Mouse (Mus musculus) cerebral cortex, adult 2 months (tissue): Measurements from ENCODE around the gene I830077J02Rik.

Source experiments
- WGBS: fragments of 180-500 bp; shearing (Covaris S2); methylation state at CpG from one replicate; pipeline ENCODE4 v1.1.7; 2018; 5-methylcytosine and 5-hydroxymethylcytosine counted together

I830077J02Rik gene

GRCm38 (mm10) chr3:105932240-105933071, at the start of gene I830077J02Rik:
I830077J02Rik (minus strand) TSS chr3:105932664.
- WGBS = 72% methylated on average over 8 of the region's 8 CpGs

- 95% methylated on average over 2 of the region's 2 CpGs for WGBS
These were observed 41.7 kb upstream of the I830077J02Rik start for GRCm38 (mm10) chr3:105974174-105974573.

GRCm38 (mm10) chr3:105973411-105973810, 40.9 kb upstream of the I830077J02Rik start, which contains the start of gene Ovgp1:
Ovgp1 (plus strand) TSS chr3:105973711.
- 85% methylated on average over 3 of the region's 3 CpGs for WGBS

- WGBS = 83% methylated on average over 5 of the region's 5 CpGs
These were observed 39.5 kb upstream of the I830077J02Rik start for GRCm38 (mm10) chr3:105971831-105972446.

- WGBS = 98% methylated on average over 2 of the region's 2 CpGs
These were observed 28.2 kb upstream of the I830077J02Rik start for GRCm38 (mm10) chr3:105960700-105961099.

GRCm38 (mm10) chr3:105959999-105960398, 27.5 kb upstream of the I830077J02Rik start, which contains the start of gene Atp5f1:
Atp5f1 (minus strand) TSS chr3:105960099.
- WGBS = 7% methylated on average over 6 of the region's 6 CpGs

- under 1% methylated on average over 26 of the region's 26 CpGs for WGBS
These were observed 27.1 kb upstream of the I830077J02Rik start for GRCm38 (mm10) chr3:105959585-105959984.

GRCm38 (mm10) chr3:105958974-105959580, 26.6 kb upstream of the I830077J02Rik start, which contains the start of gene Wdr77:
Wdr77 (plus strand) TSS chr3:105959369.
- WGBS = under 1% methylated on average over 52 of the region's 52 CpGs

- 21% methylated on average over 5 of the region's 5 CpGs for WGBS
These were observed 25.7 kb upstream of the I830077J02Rik start for GRCm38 (mm10) chr3:105958204-105958603.

- WGBS = 81% methylated on average over 1 of the region's 1 CpGs
These were observed 24.8 kb upstream of the I830077J02Rik start for GRCm38 (mm10) chr3:105957235-105957634.

- 92% methylated on average over 7 of the region's 7 CpGs for WGBS
These were observed 18.9 kb upstream of the I830077J02Rik start for GRCm38 (mm10) chr3:105951348-105951747.

GRCm38 (mm10) chr3:105936111-105936510, 3.6 kb upstream of the I830077J02Rik start:
- WGBS = 70% methylated on average over 4 of the region's 4 CpGs

GRCm38 (mm10) chr3:105935033-105935432, 2.6 kb upstream of the I830077J02Rik start:
- WGBS = 41% methylated on average over 5 of the region's 5 CpGs

GRCm38 (mm10) chr3:105933926-105934325, 1.5 kb upstream of the I830077J02Rik start:
- 71% methylated on average over 6 of the region's 6 CpGs for WGBS

GRCm38 (mm10) chr3:105931095-105931494, 1.4 kb downstream of the I830077J02Rik start:
- 90% methylated on average over 2 of the region's 2 CpGs for WGBS

- WGBS = 83% methylated on average over 7 of the region's 7 CpGs
These were observed 2.6 kb downstream of the I830077J02Rik start for GRCm38 (mm10) chr3:105929821-105930220.

GRCm38 (mm10) chr3:105928781-105929180, 3.7 kb downstream of the I830077J02Rik start:
- WGBS = 89% methylated on average over 6 of the region's 6 CpGs

- 82% methylated on average over 3 of the region's 3 CpGs for WGBS
These were observed 4.3 kb downstream of the I830077J02Rik start for GRCm38 (mm10) chr3:105928195-105928569.

- WGBS = 88% methylated on average over 7 of the region's 7 CpGs
These were observed 4.8 kb downstream of the I830077J02Rik start for GRCm38 (mm10) chr3:105927561-105928194.

GRCm38 (mm10) chr3:105924616-105925015, 7.8 kb downstream of the I830077J02Rik start:
- 92% methylated on average over 9 of the region's 9 CpGs for WGBS

- whole genome bisulfite sequencing = 75% methylated on average over 2 of the region's 2 CpGs
These were observed 10.5 kb downstream of the I830077J02Rik start for GRCm38 (mm10) chr3:105921959-105922358.

- 70% methylated on average over 3 of the region's 3 CpGs for WGBS
These were observed 14.1 kb downstream of the I830077J02Rik start for GRCm38 (mm10) chr3:105918355-105918745.
